ENCODE assay signal across 11 mouse cellular contexts in genomic region chr3:60498646-60499045, GRCm38 (mm10). TPM values are rescaled to one million over a fixed set of nuclear protein-coding genes. Genes with fewer than 3 reads are reported as not detected.
DNase-seq lines count a peak whose midpoint lies in the region; TF ChIP-seq lines count a peak whose summit lies in the region.
"Had no signal": no experiment of that assay in that cellular context is flagged by ENCODE, and none has a peak within 500 bp of the region (broad histone marks: within the 10 kb centered on the region; RNA-seq: fewer than 3 reads in every experiment).

No protein-coding gene starts in this region.

- whole genome bisulfite sequencing in heart, embryonic 10.5 days: 76% methylated on average over 3 of the region's 3 CpGs
- 25% methylated on average over 3 of the region's 3 CpGs for WGBS in liver, adult 2 months
- 10% methylated on average over 3 of the region's 3 CpGs for WGBS in macrophage (ENCODE audit: missing documents)

- no peak overlapping the region for H3K9ac ChIP-seq in liver, adult 2 months (ENCODE audit: low read depth, low read length)
- H3K9ac ChIP-seq: limb, embryonic 13.5 days had no signal

- H3K4me1 ChIP-seq in heart, embryonic 10.5 days: peaks cover 26% of the 10 kb centered on the region
- H3K4me1 ChIP-seq in liver, adult 2 months (ENCODE audit: control insufficient read depth, insufficient read depth, low read length): peaks cover 20% of the 10 kb centered on the region
- peaks cover 13% of the 10 kb centered on the region for H3K4me1 ChIP-seq in brown adipose tissue, adult 24 weeks (ENCODE audit: control insufficient read depth, insufficient read depth, insufficient read length, low read length)

- no peaks in the 10 kb centered on the region for H3K9me3 ChIP-seq in heart, embryonic 10.5 days
- H3K9me3 ChIP-seq: limb, embryonic 13.5 days had no signal

- no peak overlapping the region for H3K4me3 ChIP-seq in heart, embryonic 10.5 days
- no peak overlapping the region for H3K4me3 ChIP-seq in liver, adult 2 months (ENCODE audit: insufficient read depth, low read depth, low read length)
- H3K4me3 ChIP-seq in brown adipose tissue, adult 24 weeks (ENCODE audit: insufficient read depth, low read depth, low read length): no peak overlapping the region
- no peak overlapping the region for H3K4me3 ChIP-seq in macrophage (ENCODE audit: inconsistent target)
- H3K4me3 ChIP-seq: limb, embryonic 13.5 days had no signal

- no peak for TF ChIP-seq CTCF in liver, adult 2 months (IDR thresholded peaks at IDR 0.05; ENCODE audit: low read depth, low read length)

- H3K36me3 ChIP-seq in heart, embryonic 10.5 days: no peaks in the 10 kb centered on the region
- no peaks in the 10 kb centered on the region for H3K36me3 ChIP-seq in liver, adult 2 months (ENCODE audit: control insufficient read depth, insufficient read depth, low read length)
- H3K36me3 ChIP-seq in macrophage (ENCODE audit: inconsistent target): no peaks in the 10 kb centered on the region
- H3K36me3 ChIP-seq: limb, embryonic 13.5 days had no signal

- no peak for DNase-seq in heart, embryonic 10.5 days (ENCODE audit: low spot score)
- DNase-seq in heart, adult 9 months (ENCODE audit: low spot score in 2 of 2): no peak
- DNase-seq in liver, adult 2 months (ENCODE audit: extremely low read depth, low read depth, low spot score): peak; percentile 63
- DNase-seq in liver: no peak
- no peak for DNase-seq in retina, postnatal 1 day
- no peak for DNase-seq in right cerebral cortex, postnatal 36 days (ENCODE audit: low spot score in 2 of 2)
- DNase-seq: cerebellum, adult 11 months; thymus, postnatal 25 days had no signal

- no peak for TF ChIP-seq POLR2A in liver, adult 2 months (IDR thresholded peaks at IDR 0.05; ENCODE audit: extremely low read depth, insufficient read depth, low read length)

- H3K79me2 ChIP-seq in liver, adult 2 months (ENCODE audit: control insufficient read depth, insufficient read depth, low read length): peaks cover 13% of the 10 kb centered on the region; the same call in 1 of the 2 replicates
- H3K79me2 ChIP-seq in macrophage (ENCODE audit: inconsistent target): peaks cover 83% of the 10 kb centered on the region

- H3K27me3 ChIP-seq in heart, embryonic 10.5 days (ENCODE audit: insufficient read depth, poor library complexity, severe bottlenecking): no peaks in the 10 kb centered on the region
- H3K27me3 ChIP-seq in liver, adult 2 months (ENCODE audit: control insufficient read depth, insufficient read depth, low read length): no peaks in the 10 kb centered on the region
- H3K27me3 ChIP-seq: limb, embryonic 13.5 days had no signal

- 0 out of 2 replicates have a peak overlapping the region, but pooled peaks have one; percentile 22 for H3K27ac ChIP-seq in heart, embryonic 10.5 days
- peak overlapping the region; percentile 83 for H3K27ac ChIP-seq in liver, adult 2 months (replicated peaks; ENCODE audit: insufficient read depth, low read depth, low read length)
- H3K27ac ChIP-seq in brown adipose tissue, adult 24 weeks (replicated peaks; ENCODE audit: low read depth, low read length): peak overlapping the region; percentile 52
- peak overlapping the region; percentile 88 for H3K27ac ChIP-seq in macrophage
- H3K27ac ChIP-seq: limb, embryonic 13.5 days had no signal

RNA-seq across cellular contexts. Expression of gene Mbnl1, which starts 26.0 kb away (rescaled TPM):
- 66.5 and 71.7 TPM in 2 replicates for polyA plus RNA-seq in heart, embryonic 10.5 days (2016; fragmentation: Nextera tagmentation; extraction: Ambion mirVana)
- 107 and 111 TPM in 2 replicates for total RNA-seq in liver, adult 2 months (2014; rRNA removed)
- polyA plus RNA-seq in liver, adult 2 months (2012; rRNA removed): 22.6 and 27.3 TPM in 2 replicates
- 127 and 136 TPM in 2 replicates for polyA plus RNA-seq in brown adipose tissue, adult 24 weeks (2012; ENCODE audit: insufficient read depth, insufficient read length, missing spikeins)
- 1,000 to 10,000 TPM in 15 of 26 experiments, 100 to 1,000 TPM in 10, 10 to 100 TPM in 1; 83.6 to 1,534 (median 1,127) TPM for total RNA-seq in macrophage (2018; cell fraction: chromatin; rRNA removed)
- total RNA-seq in macrophage (2018; cell fraction: cytosol; rRNA removed): 100 to 1,000 TPM; 334 to 648 (median 462) TPM
- total RNA-seq in macrophage (2018; cell fraction: nucleus; rRNA removed): 1,000 to 10,000 TPM in 11 of 26 experiments, 100 to 1,000 TPM in 15; 271 to 1,882 (median 927) TPM
- polyA plus RNA-seq in macrophage (2018): 311 to 412 TPM (median 370 TPM) in 3 replicates

Comparison
In these comparisons a context has a peak if more than half of its experiments do, and no peak if none do; other contexts are left out.
1. H3K27ac ChIP-seq: peak in every context shown above with its lines; median percentile 88 in macrophage; 83 in liver, adult 2 months; 52 in brown adipose tissue, adult 24 weeks; 22 in heart, embryonic 10.5 days.